Mouse (Mus musculus): ENCODE measurements around the gene Ctnnal1.

DNA sequence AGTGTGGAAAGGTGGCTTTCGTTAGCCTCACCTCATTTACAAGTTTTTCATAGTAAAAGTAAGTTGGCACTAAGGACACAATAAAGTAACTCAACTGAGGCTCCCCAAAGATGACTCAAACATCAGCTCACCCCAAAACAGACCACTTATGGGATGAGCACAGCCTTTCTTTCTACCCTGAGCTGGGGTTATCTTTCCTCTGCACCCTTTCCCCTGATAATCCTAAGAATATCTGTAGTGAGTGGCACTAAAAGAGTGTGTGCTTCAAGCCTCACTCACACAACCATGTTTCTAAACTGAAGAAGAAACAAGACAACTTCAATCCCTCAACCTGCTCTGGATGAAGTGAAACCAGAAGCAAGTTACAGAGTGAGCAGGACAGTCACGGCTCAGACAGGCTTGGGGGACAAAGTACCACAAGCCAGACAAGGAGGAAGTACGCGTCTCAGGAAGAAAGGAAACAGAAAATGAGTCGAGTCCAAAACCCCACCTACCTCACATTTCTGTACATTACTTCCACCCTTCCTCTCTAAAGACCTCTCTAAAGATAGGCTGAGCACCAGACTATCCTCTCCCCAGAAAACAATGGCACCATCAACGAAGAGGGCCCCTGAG lies 27.6 kb upstream of the Ctnnal1 start:
- TF ChIP-seq CTCF (conservative IDR thresholded peaks at IDR 0.05 in 1 of 2, IDR thresholded peaks at IDR 0.05 in 1 of 2; ENCODE audit: low read depth in 2 of 2, low read length in 2 of 2): no peak
- TF ChIP-seq POLR2A (IDR thresholded peaks at IDR 0.05; ENCODE audit: low read depth, low read length): no peak
- TF ChIP-seq ZC3H11A (IDR thresholded peaks at IDR 0.05; ENCODE audit: low read depth, low read length): no peak
- no peak for TF ChIP-seq CHD1 (IDR thresholded peaks at IDR 0.05; ENCODE audit: low read depth, low read length)
- TF ChIP-seq EP300 (IDR thresholded peaks at IDR 0.05; ENCODE audit: low read length): no peak; the same call in 1 of the 2 replicates
- TF ChIP-seq ZMIZ1 (IDR thresholded peaks at IDR 0.05; ENCODE audit: low read depth, low read length): no peak
- no peak for TF ChIP-seq RCOR1 (conservative IDR thresholded peaks at IDR 0.05; ENCODE audit: low read depth, low read length)
- no peak for TF ChIP-seq POLR2AphosphoS2 (IDR thresholded peaks at IDR 0.05; ENCODE audit: low read depth, low read length)
